Mouse (Mus musculus) intestine, embryonic 15.5 days (tissue): ENCODE data around the gene Pianp. TPM values are rescaled to one million over a fixed set of nuclear protein-coding genes. Genes with fewer than 3 reads are reported as not detected.

Experiments used
- ATAC-seq: fragments of 200-750 bp; cut with Nextera tagmentation; 2 replicates; pipeline ENCODE4 v1.8.0; 2017; ENCODE audit warnings: moderate TSS enrichment, moderate library complexity
- H3K27ac ChIP-seq: fragments of 300-500 bp; sonication (generic); 2 replicates; pipeline ENCODE4 v1.5.1; 2015; ENCODE audit warnings: mild to moderate bottlenecking, inconsistent platforms
- H3K27me3 ChIP-seq: fragments of 300-500 bp; sonication (generic); replicated peaks from 2 replicates; pipeline ENCODE4 v1.6.1; 2015; ENCODE audit warnings: inconsistent platforms
- H3K36me3 ChIP-seq: fragments of 300-500 bp; sonication (generic); 2 replicates; pipeline ENCODE4 v1.6.1; 2015; ENCODE audit warnings: inconsistent platforms
- H3K4me1 ChIP-seq: fragments of 300-500 bp; sonication (generic); replicated peaks from 2 replicates; pipeline ENCODE4 v1.6.1; 2015; ENCODE audit warnings: inconsistent platforms
- H3K4me2 ChIP-seq: fragments of 300-500 bp; sonication (generic); replicated peaks from 2 replicates; pipeline ENCODE4 v1.6.1; 2015; ENCODE audit warnings: mild to moderate bottlenecking, inconsistent platforms
- H3K4me3 ChIP-seq: fragments of 300-500 bp; sonication (generic); replicated peaks from 2 replicates; pipeline ENCODE4 v1.5.1; 2015; ENCODE audit warnings: inconsistent platforms
- H3K9ac ChIP-seq: fragments of 300-500 bp; sonication (generic); 2 replicates; pipeline ENCODE4 v1.6.1; 2015; ENCODE audit warnings: inconsistent platforms
- H3K9me3 ChIP-seq: fragments of 300-500 bp; sonication (generic); 2 replicates; pipeline ENCODE4 v1.6.1; 2016; ENCODE audit warnings: inconsistent platforms
- WGBS: fragments of 180-500 bp; shearing (Covaris S2); methylation state at CpG from one replicate; pipeline ENCODE4 v1.1.7; 2015; 5-methylcytosine and 5-hydroxymethylcytosine counted together
- polyA plus RNA-seq: library from polyadenylated mRNA; unstranded; fragments of >200 nt; fragmentation: Nextera tagmentation; extraction: Ambion mirVana; gene quantifications from 2 replicates; pipeline ENCODE4 v1.2.1, GENCODE M21; 2015

The Pianp gene
- 1.8 and 2.1 TPM in 2 replicates for polyA plus RNA-seq

DNA sequence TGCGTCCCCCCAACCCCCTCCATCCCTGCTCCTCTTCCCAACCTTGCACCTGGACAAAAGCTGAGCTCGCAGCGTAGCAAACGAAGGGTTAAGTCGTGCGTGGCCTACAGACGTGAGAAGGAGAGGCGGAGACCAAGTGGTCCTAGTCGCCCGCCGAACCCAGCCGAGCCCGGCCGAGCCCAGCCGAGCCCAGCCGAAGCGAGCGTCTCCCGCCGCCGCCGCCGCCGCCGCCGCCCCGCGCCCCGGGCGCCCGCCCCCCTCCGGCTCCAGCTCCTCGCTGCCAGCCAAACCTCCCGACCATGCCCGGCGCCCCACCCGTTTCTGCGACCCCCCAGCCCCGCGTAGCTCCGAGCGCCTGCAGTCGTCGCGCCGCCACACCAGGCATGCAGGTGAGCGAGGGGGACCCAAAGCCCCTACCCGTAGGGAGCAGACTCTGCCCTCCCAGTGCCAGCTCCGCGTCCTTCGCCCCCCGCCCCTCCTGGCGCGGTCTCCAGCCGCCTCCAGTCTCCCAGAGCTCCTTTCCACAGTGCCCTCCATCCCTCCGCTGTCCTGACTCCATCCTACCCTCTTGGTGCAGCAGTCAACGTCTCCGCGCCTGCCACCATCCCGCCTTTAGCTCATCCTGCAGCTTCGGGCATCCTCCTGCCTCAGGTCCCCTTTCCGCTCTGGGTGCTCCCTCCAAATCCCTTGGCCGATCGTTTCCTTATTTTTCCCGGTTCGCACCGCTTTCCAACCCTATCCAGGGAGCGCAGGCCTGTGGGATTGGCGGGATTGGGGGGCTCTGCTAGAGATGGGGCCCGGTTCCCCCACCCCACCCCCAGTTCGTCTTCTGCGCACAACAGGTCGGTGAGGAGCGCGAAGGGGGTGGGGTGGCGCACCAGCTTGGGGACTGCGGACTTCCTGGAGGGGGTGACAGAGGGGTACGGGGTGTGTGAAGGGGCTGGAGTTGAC lies at the start of gene Pianp:
Pianp (plus strand) TSS at position 144 of the 951 bp plus-strand sequence.
- Histone ChIP-seq H3K4me1 (peaks cover 10% of the 10 kb centered on the region), H3K27me3 (peaks cover 59% of the 10 kb centered on the region), H3K36me3 (no peaks in the 10 kb centered on the region), H3K9me3 (no peaks in the 10 kb centered on the region), H3K9ac (peak within 1 kb of the TSS; percentile 61), H3K4me3 (peak within 1 kb of the TSS; percentile 56), H3K27ac (no peak within 1 kb of the TSS), H3K4me2 (peak within 1 kb of the TSS; percentile 100)
- ATAC-seq = peak; percentile 63
- 1% methylated on average over 75 of the region's 78 CpGs for WGBS

DNA sequence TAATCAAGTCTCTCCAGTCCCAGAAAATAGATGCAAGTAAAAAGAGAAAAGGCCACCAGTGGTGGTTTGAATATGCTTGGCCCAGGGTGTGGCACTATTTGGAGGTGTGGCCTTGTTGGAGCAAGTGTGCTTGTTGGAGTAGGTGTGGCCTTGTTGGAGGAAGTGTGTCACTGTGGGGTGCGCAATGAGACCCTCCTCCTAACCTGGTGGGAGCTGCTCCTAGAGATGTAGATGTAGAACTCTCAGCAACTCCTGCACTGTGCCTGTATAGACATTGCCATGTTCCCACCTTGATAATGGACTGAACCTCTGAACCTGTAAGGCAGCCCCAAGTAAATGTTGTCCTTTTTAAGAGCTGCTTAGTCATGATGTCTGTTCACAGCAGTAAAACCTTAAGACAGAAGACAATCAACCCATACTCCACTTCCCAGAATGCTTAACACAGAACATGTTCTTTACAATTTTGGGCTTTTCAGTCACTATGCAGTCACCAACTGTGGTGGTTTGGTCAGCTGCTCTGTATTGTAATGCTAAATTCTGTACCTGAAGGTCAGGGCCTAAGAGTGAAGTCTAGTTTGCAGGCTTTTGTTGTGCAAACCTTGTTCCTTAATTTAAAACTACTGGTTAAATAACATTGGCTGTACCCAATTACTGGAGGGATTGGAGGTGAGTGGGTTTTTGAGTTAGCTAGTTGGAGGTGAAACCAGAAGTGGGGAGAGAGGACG lies 42.3 kb upstream of the Pianp start:
- Histone ChIP-seq H3K27me3 (no peaks in the 10 kb centered on the region), H3K27ac (no peak overlapping the region), H3K9me3 (no peaks in the 10 kb centered on the region), H3K4me3 (no peak overlapping the region), H3K9ac (no peak overlapping the region), H3K36me3 (peaks cover 13% of the 10 kb centered on the region), H3K4me1 (no peaks in the 10 kb centered on the region), H3K4me2 (no peak overlapping the region)
- no peak for ATAC-seq
- 88% methylated on average over 2 of the region's 2 CpGs for WGBS

DNA sequence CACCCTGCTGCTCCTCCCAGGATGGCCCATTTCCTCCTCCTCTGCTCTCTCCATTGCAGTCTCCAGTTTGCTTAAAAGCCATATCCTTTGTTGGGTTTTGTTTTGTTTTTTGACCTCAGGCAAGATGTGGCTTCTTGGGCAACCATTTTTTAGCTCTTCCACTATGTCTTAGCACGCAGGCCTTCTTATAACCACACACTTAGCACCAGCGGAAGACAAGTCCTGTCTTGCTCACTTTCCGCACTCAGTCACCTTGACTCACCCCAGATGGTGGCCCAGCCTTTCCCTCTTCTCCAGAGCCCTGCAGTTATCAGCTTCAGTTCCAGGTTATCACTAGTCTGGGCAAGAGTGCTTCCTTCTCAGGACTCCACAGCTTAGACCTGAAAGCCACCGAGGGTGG lies 41.3 kb upstream of the Pianp start:
- 96% methylated on average over 4 of the region's 4 CpGs for WGBS
- H3K4me3 ChIP-seq = no peak overlapping the region
- H3K27me3 ChIP-seq = no peaks in the 10 kb centered on the region
- H3K36me3 ChIP-seq = peaks cover 23% of the 10 kb centered on the region
- H3K27ac ChIP-seq = no peak overlapping the region
- H3K4me1 ChIP-seq = no peaks in the 10 kb centered on the region
- ATAC-seq = no peak
- no peaks in the 10 kb centered on the region for H3K9me3 ChIP-seq
- no peak overlapping the region for H3K4me2 ChIP-seq
- H3K9ac ChIP-seq = no peak overlapping the region

DNA sequence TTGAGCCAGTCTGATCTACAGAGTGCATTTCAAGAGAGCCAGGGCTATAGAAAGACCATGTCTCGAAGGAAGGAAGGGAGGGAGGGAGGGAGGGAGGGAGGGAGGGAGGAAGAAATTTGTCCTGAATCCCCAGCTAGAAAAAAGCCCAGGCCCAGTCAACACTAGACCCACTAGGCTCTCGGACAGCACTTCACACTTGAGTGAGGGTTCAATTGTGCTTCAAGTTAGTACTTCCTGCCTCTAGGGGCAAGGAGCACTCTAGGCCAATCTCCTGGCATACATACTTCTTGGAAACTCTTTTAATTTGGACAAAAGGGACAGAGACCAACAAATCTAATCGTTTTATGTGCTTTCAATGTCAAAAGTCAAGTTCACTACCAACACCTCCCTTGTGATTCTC lies 38.4 kb upstream of the Pianp start:
- H3K4me2 ChIP-seq = no peak overlapping the region
- no peaks in the 10 kb centered on the region for H3K4me1 ChIP-seq
- no peak overlapping the region for H3K9ac ChIP-seq
- no peaks in the 10 kb centered on the region for H3K9me3 ChIP-seq
- peaks cover 31% of the 10 kb centered on the region for H3K36me3 ChIP-seq
- H3K4me3 ChIP-seq = no peak overlapping the region
- WGBS = 77% methylated on average over 3 of the region's 3 CpGs
- H3K27me3 ChIP-seq = no peaks in the 10 kb centered on the region
- no peak for ATAC-seq
- no peak overlapping the region for H3K27ac ChIP-seq

DNA sequence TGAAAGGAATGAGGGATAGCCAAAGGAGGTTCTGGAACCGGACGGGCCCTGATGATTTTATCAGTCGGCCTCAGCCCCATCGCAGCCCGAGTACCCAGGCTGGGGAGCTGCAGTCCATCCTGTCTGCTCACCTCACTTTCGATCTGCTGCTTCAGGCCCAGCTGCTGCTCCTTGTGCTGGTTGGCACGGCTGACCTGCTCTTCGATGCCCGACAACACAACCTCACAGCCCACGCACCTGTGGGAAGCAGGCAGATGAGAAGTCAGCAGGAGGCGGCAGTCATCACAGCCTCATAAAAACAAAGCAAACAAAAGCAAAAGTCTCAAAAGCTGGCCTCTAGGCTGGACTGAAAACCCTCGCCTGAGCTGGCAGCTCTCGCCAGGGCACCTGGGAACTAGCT lies 36.5 kb upstream of the Pianp start:
- Histone ChIP-seq H3K9ac (no peak overlapping the region), H3K4me2 (no peak overlapping the region), H3K27me3 (no peaks in the 10 kb centered on the region), H3K4me3 (no peak overlapping the region), H3K27ac (no peak overlapping the region), H3K9me3 (no peaks in the 10 kb centered on the region), H3K4me1 (peaks cover 5% of the 10 kb centered on the region), H3K36me3 (peaks cover 31% of the 10 kb centered on the region)
- ATAC-seq = no peak
- WGBS = 89% methylated on average over 13 of the region's 13 CpGs

DNA sequence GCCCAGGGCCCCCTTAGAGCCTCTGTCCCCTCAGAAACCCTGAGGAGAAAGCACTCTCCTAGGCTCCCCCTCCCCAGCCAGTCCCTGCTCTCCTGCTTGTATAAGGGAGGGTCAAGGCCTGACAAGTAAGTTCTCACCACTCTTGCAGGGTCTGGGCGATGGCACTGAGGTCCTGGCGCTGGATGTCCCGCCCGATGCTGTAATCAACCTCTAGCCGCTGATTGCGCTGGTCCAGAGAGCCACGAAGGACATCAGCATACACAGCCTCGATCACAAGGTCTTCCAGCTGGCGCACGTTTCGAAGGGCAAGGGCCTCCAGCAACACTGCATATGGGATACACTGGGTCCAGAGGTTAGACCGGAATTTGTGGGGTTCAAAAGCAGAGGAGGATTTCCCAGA lies 35.5 kb upstream of the Pianp start:
- H3K4me1 ChIP-seq = peaks cover 6% of the 10 kb centered on the region
- no peaks in the 10 kb centered on the region for H3K9me3 ChIP-seq
- no peak overlapping the region for H3K9ac ChIP-seq
- no peak overlapping the region for H3K4me3 ChIP-seq
- 91% methylated on average over 12 of the region's 12 CpGs for WGBS
- ATAC-seq = no peak
- no peak overlapping the region for H3K27ac ChIP-seq
- peaks cover 27% of the 10 kb centered on the region for H3K36me3 ChIP-seq
- no peak overlapping the region for H3K4me2 ChIP-seq
- H3K27me3 ChIP-seq = no peaks in the 10 kb centered on the region

DNA sequence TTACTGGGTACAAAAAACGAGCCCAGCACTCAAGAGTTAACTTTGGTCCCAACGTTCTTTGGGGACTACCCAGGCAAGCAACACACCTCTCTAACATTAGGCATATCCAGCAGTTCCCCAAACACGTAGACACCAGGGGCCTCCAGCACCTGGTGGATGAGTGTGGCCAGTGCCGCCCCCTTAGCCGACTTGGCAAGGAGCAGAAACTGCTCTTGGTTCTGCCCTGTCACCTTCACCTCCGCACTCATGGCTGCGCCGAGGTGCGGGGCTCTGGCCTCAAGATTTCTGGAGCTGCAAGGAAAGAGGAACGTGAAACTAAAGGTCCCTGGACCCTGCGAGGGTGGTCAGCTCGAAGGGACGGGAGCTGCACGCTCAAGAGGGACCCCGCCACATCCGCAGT lies 31.9 kb upstream of the Pianp start:
- Histone ChIP-seq H3K4me2 (peak overlapping the region; percentile 94), H3K27ac (peak overlapping the region; percentile 94), H3K27me3 (no peaks in the 10 kb centered on the region), H3K4me3 (peak overlapping the region; percentile 64), H3K4me1 (peaks cover 8% of the 10 kb centered on the region), H3K36me3 (peaks cover 14% of the 10 kb centered on the region; the same call in 1 of the 2 replicates), H3K9me3 (no peaks in the 10 kb centered on the region), H3K9ac (peak overlapping the region; percentile 94)
- WGBS = 28% methylated on average over 16 of the region's 16 CpGs
- no peak; the same call in 1 of the 2 replicates for ATAC-seq

DNA sequence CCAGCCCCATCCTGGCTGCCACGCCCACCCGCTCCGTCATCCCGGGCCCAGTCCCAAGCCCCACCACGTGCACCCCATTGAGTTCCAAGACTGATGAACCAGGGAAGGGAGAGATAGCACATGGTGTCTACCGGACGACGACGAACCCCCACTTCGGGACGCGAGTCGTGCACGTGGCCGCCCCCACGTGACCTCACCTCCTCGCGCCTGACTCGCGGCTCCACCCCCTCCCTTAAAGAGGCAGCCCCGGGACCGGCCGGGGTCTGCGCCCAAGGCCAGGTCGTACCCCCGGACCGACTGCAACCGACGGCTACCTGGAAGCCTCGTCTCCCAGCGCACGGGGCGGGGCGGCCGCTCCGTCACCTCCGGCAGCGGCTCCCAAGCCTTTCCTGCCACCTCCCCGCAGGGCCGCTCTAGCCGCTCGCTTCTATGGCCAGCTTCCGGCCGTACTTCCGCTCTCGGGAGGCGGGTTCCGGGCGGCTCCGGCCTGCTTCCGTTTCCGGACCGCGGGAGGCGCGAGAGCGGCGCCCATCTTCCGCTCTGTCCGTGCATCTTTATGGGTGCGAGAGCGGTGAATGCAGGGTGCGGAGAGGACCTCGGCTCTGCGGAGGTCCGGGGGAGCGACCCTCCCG lies 31.3 kb upstream of the Pianp start, which contains the start of gene Cops7a:
Cops7a (minus strand) TSS at position 451 of the 632 bp plus-strand sequence.
- Histone ChIP-seq H3K4me3 (peak within 1 kb of the TSS; percentile 64), H3K27ac (peak within 1 kb of the TSS; percentile 94), H3K36me3 (peaks cover 8% of the 10 kb centered on the region; the same call in 1 of the 2 replicates), H3K27me3 (no peaks in the 10 kb centered on the region), H3K9ac (peak within 1 kb of the TSS; percentile 94), H3K9me3 (no peaks in the 10 kb centered on the region), H3K4me2 (peak within 1 kb of the TSS; percentile 94), H3K4me1 (peaks cover 8% of the 10 kb centered on the region)
- ATAC-seq = peak; percentile 98
- WGBS = under 1% methylated on average over 68 of the region's 68 CpGs

DNA sequence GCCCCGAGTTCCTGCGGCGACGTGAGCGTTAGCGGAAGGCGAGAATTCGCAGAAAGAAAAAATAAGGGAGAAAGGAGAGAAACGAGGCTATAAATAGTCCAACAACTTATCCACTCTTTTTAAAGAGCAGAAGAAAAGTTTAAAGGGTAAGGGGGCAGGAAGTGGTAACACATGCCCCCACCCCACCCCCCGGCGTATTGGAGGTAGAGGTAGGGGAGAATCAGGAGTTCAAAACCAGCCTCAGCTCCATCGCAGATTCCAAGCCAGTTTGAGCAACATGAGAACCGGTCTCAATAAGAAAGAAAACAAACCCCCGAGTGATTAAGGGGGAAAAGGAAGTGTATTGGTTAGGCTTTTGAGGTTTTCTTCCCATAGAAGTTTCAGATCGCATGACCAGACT lies 30.7 kb upstream of the Pianp start:
- Histone ChIP-seq H3K9ac (peak overlapping the region; percentile 94), H3K4me2 (peak overlapping the region; percentile 94), H3K27me3 (no peaks in the 10 kb centered on the region), H3K27ac (peak overlapping the region; percentile 94), H3K36me3 (0 out of 2 replicates have a peak, but pooled peaks cover 3% of the 10 kb centered on the region), H3K4me3 (peak overlapping the region; percentile 64), H3K4me1 (peaks cover 8% of the 10 kb centered on the region), H3K9me3 (no peaks in the 10 kb centered on the region)
- 14% methylated on average over 15 of the region's 15 CpGs for WGBS
- no peak for ATAC-seq

DNA sequence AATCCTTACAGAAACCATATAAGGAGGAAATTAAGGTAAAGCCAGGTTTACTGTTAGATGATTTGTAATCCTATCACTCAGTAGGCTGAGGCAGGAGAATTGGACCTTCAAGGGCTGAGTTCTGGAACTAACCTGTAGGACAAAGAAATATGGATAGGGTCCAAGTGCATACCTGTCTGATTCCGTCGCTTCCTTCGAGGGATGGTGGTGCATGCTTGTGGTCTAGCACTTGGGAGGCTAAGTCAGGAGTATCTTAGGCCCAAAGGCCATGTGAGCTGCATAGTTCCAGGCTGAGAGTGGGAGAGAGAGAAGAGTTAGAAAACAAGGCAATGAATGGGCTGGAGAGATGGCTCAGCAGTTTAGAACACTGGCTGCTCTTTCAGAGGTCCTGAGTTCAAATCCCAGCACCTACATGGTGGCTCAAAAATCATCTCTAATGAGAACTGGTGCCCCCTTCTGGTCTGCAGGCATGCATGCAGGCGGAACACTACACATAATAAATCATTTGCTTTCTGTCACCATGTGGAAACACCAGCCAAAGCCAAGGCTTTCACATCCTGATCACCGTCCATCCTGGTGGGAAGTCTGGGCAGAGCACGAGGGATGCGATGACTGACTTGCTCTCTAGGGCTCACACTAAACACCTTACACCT lies 29.9 kb upstream of the Pianp start:
- H3K27ac ChIP-seq = no peak overlapping the region

DNA sequence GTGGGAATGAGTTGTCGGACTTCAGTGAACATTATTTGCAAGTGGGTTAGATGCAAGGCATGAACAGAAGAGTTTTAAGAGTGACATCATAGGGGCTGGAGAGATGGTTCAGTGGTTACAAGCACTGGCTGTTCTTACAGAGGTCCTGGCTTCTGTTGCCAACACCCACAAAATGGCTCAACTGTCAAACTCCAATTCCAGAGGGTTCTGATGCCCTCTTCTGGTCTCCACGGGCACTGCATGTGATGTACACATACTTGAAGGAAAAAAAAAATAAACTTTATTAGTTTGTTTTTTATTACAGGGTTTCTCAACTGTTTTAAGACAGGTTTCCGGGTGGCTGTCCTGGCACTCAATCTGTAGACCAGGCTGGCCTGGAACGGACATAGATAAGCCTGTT lies 28.7 kb upstream of the Pianp start:
- Histone ChIP-seq H3K27ac (no peak overlapping the region), H3K9me3 (no peaks in the 10 kb centered on the region), H3K9ac (no peak overlapping the region), H3K4me3 (no peak overlapping the region), H3K36me3 (no peaks in the 10 kb centered on the region), H3K4me1 (peaks cover 8% of the 10 kb centered on the region), H3K4me2 (no peak overlapping the region), H3K27me3 (no peaks in the 10 kb centered on the region)
- no peak for ATAC-seq
- WGBS = 69% methylated on average over 4 of the region's 4 CpGs

More for the DNA sequence above, 29.9 kb upstream of the Pianp start:
- Histone ChIP-seq H3K4me2 (peak overlapping the region; percentile 94), H3K27me3 (no peaks in the 10 kb centered on the region), H3K4me3 (peak overlapping the region; percentile 64), H3K9me3 (no peaks in the 10 kb centered on the region), H3K9ac (no peak overlapping the region), H3K36me3 (no peaks in the 10 kb centered on the region), H3K4me1 (peaks cover 8% of the 10 kb centered on the region)
- ATAC-seq = no peak
- WGBS = 96% methylated on average over 7 of the region's 7 CpGs
